Mouse (Mus musculus) megakaryocyte, embryonic 14.5 days (primary cell): Measurements from ENCODE around the gene Hist2h2ac.

Source experiments
- FLI1 ChIP-seq: IDR thresholded peaks from 2 replicates; pipeline ENCODE4 v1.6.1; 2012; ENCODE audit warnings: low read length, inconsistent platforms, mixed read lengths
- GATA1 ChIP-seq: IDR thresholded peaks from 3 replicates; pipeline ENCODE4 v1.6.1; 2012; ENCODE audit warnings: mixed read lengths, low read length, inconsistent platforms, borderline replicate concordance

GRCm38 (mm10) chr3:96247356-96248140 lies 26.9 kb upstream of the Hist2h2ac start:
- TF ChIP-seq GATA1 (no peak), FLI1 (no peak)
